Mouse (Mus musculus) kidney, adult 8-10 months (tissue): ENCODE results near the gene Cst3.

Experiments used
- DNase-seq, 2 experiments: peaks; one replicate each; pipeline ENCODE4 v3.0.0; 2022

Gene Cst3

GRCm38 (mm10) chr2:148851116-148851906 is 24.2 kb downstream of the Cst3 start:
- DNase-seq = peak; percentile 76 to 91

- no peak for DNase-seq
Measured at GRCm38 (mm10) chr2:148839224-148839623, 36.3 kb downstream of the Cst3 start.

GRCm38 (mm10) chr2:148838075-148838777 is 37.3 kb downstream of the Cst3 start:
- no peak for DNase-seq

GRCm38 (mm10) chr2:148834912-148835311 is 40.6 kb downstream of the Cst3 start, which contains the start of gene Cst9:
Gene Cst9 (plus strand): TSS chr2:148835147.
- no peak for DNase-seq

GRCm38 (mm10) chr2:148825986-148826385 is 49.5 kb downstream of the Cst3 start:
- DNase-seq = no peak
